Mouse (Mus musculus) midbrain, embryonic 12.5 days (tissue): ENCODE measurements at regions not wholly inside any gene's neighbourhood (a gene's known extent, or its start where the extent isn't known, plus 50 kb on each side); places are given as distances from the start of the nearest gene placed in this dataset.

Experiments used
- ATAC-seq: fragments of 200-750 bp; cut with Nextera tagmentation; 2 replicates; pipeline ENCODE4 v1.8.0; 2017; ENCODE audit warnings: low read depth, moderate TSS enrichment, moderate library complexity; ENCODE audit not compliant: low FRiP score
- H3K27ac ChIP-seq: fragments of 300-500 bp; sonication (generic); replicated peaks from 2 replicates; pipeline ENCODE4 v1.5.1; 2016; ENCODE audit warnings: mild to moderate bottlenecking
- H3K27me3 ChIP-seq: fragments of 300-500 bp; sonication (generic); 2 replicates; pipeline ENCODE4 v1.6.1; 2016; ENCODE audit warnings: mild to moderate bottlenecking
- H3K36me3 ChIP-seq: fragments of 300-500 bp; sonication (generic); 2 replicates; pipeline ENCODE4 v1.6.1; 2016
- H3K4me1 ChIP-seq: fragments of 300-500 bp; sonication (generic); 2 replicates; pipeline ENCODE4 v1.6.1; 2016
- H3K4me2 ChIP-seq: fragments of 300-500 bp; sonication (generic); replicated peaks from 2 replicates; pipeline ENCODE4 v1.6.1; 2016; ENCODE audit warnings: mild to moderate bottlenecking, moderate library complexity
- H3K4me3 ChIP-seq: fragments of 300-500 bp; sonication (generic); 2 replicates; pipeline ENCODE4 v1.5.1; 2016; ENCODE audit warnings: mild to moderate bottlenecking
- H3K9ac ChIP-seq: fragments of 300-500 bp; sonication (generic); replicated peaks from 2 replicates; pipeline ENCODE4 v1.6.1; 2016; ENCODE audit warnings: mild to moderate bottlenecking, moderate library complexity
- H3K9me3 ChIP-seq: fragments of 300-500 bp; sonication (generic); 2 replicates; pipeline ENCODE4 v1.6.1; 2016; ENCODE audit warnings: mild to moderate bottlenecking
- WGBS: fragments of 180-500 bp; shearing (Covaris S2); methylation state at CpG from one replicate; pipeline ENCODE4 v1.1.7; 2016; 5-methylcytosine and 5-hydroxymethylcytosine counted together

DNA sequence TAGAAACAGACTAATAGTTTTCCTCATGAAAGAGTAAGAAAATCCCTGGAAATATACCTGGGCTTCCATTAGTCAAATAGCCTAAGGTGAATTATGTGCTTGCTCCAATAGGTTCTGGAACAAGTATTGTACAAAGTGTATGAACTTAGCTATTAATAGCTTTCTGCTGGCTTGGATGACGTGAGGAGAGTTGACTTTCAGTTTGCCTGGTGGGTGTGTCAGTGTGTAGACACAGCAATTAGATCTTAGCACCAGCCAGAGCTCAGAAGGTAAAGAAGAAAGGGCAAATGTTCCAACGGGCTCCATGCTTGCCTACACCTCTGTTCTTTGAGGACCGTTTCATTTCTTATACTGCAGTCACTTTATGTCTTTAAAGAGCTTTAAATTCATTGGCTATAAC is 654.8 kb upstream of the Mef2c start:
- H3K9ac ChIP-seq, result no peak overlapping the region
- H3K9me3 ChIP-seq, result no peaks in the 10 kb centered on the region
- H3K4me3 ChIP-seq, result no peak overlapping the region
- ATAC-seq, result no peak
- H3K4me2 ChIP-seq, result no peak overlapping the region
- 81% methylated on average over 3 of the region's 3 CpGs for WGBS
- no peaks in the 10 kb centered on the region for H3K27me3 ChIP-seq
- no peak overlapping the region for H3K27ac ChIP-seq
- no peaks in the 10 kb centered on the region for H3K36me3 ChIP-seq
- H3K4me1 ChIP-seq, result no peaks in the 10 kb centered on the region

DNA sequence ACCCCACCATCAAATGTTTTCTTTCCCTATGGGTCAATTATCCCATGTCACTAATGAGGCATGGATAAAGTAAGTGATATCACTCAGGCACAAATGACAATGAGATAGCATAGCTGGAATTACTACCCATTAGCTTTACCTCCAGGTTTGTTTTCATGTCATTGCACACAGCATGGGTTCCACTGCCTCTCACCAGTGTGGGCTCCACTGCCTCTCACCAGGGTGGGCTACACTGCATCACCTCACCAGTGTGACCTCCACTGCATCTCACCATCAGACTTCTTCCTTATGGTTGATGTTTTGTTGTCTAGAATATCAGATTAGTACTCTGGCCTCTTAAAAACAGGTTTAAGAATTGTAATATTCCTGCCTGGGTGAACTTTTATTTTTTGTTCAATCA is 634.0 kb upstream of the Mef2c start:
- Histone ChIP-seq H3K4me2 (no peak overlapping the region), H3K27me3 (no peaks in the 10 kb centered on the region), H3K27ac (no peak overlapping the region), H3K4me3 (no peak overlapping the region), H3K9ac (no peak overlapping the region), H3K9me3 (no peaks in the 10 kb centered on the region), H3K36me3 (no peaks in the 10 kb centered on the region), H3K4me1 (no peaks in the 10 kb centered on the region)
- ATAC-seq, result no peak

DNA sequence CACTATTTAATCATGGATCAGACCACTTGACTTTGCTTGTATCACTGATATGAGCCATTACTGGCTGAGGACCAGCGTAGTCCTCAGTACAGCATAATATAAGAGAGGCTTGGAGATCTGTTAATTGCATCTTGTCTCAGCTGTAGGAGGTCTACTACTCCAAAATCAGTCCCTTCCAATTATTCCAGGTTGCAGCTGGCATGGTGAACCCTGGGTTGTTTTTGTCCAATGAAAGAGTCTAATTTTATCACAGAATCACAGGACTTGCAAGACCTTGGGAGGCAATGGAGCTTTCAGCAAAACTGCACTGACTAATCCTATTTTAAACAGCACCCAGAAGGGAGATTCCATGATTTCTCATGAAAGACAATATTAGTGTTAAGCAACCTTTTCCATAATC is 629.7 kb upstream of the Mef2c start:
- Histone ChIP-seq H3K9ac (no peak overlapping the region), H3K36me3 (no peaks in the 10 kb centered on the region), H3K27me3 (no peaks in the 10 kb centered on the region), H3K4me1 (no peaks in the 10 kb centered on the region), H3K9me3 (no peaks in the 10 kb centered on the region), H3K27ac (no peak overlapping the region), H3K4me3 (no peak overlapping the region), H3K4me2 (no peak overlapping the region)
- WGBS, result 65% methylated on average over 1 of the region's 1 CpGs
- ATAC-seq, result 0 out of 2 replicates have a peak, but pooled peaks have one; percentile 34

DNA sequence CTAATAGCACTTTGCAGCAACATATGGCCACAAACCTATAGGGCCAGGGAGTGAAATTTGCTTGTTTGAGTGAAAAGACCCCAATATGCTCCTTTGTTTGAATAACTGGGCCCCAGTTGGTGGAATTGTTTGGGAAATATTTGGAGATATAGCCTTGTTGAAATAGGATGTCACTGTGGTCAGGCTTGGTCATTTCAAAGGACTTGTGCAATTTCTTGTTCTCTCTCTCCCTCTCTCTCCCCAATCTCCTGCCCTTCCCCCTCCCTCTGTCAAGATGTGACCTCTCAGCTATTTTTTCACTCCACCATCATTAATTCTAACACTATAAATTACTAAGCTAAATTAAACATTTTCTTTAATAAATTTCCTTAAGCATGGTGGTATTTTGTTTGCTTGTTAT is 620.5 kb upstream of the Mef2c start:
- Histone ChIP-seq H3K27ac (no peak overlapping the region), H3K36me3 (no peaks in the 10 kb centered on the region), H3K27me3 (no peaks in the 10 kb centered on the region), H3K4me3 (no peak overlapping the region), H3K4me1 (no peaks in the 10 kb centered on the region), H3K9ac (no peak overlapping the region), H3K4me2 (no peak overlapping the region), H3K9me3 (no peaks in the 10 kb centered on the region)
- no peak for ATAC-seq

DNA sequence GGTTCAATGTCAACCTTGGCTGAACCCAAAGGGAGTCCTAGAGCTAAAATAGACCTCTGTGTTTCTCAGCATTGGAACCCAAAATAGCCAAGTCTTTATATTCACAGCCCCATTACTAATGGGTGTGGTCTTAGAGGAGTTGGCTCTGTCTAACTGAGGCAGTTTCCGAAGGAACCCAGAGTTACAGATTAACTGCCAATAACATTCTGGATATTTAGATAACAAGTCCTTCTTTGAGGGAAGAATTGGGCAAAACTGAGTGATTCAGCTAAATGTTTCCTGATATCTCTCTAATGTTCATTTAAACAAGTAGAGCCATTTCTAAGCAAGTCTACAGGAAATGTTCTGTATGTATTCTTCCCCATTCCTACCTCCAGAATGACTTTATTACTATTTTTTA is 615.1 kb upstream of the Mef2c start:
- WGBS, result 85% methylated on average over 1 of the region's 1 CpGs
- Histone ChIP-seq H3K4me2 (no peak overlapping the region), H3K9me3 (no peaks in the 10 kb centered on the region), H3K27ac (no peak overlapping the region), H3K4me3 (no peak overlapping the region), H3K36me3 (no peaks in the 10 kb centered on the region), H3K27me3 (no peaks in the 10 kb centered on the region), H3K9ac (no peak overlapping the region), H3K4me1 (no peaks in the 10 kb centered on the region)
- no peak for ATAC-seq

DNA sequence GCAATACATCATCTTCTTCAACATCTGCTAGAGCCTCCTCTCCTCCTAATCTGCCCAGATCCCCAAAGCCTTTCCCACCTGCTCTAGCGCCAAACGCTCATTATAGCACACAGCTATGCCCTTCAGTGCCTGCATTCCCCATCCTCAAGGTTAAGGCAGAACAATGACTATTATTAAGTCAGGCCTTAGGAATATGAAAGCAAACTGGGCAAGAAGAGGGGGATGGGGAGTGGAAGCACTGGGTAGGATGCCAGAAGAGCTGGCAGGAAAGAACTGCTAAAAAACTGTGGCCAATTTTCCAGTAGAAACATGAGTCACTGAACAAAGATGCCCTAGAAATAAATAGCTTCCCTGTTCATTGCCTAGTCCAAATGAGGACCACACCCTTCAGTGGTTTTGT is 611.1 kb upstream of the Mef2c start:
- 68% methylated on average over 2 of the region's 2 CpGs for WGBS
- Histone ChIP-seq H3K9ac (no peak overlapping the region), H3K4me2 (no peak overlapping the region), H3K36me3 (no peaks in the 10 kb centered on the region), H3K27ac (no peak overlapping the region), H3K9me3 (no peaks in the 10 kb centered on the region), H3K27me3 (no peaks in the 10 kb centered on the region), H3K4me1 (no peaks in the 10 kb centered on the region), H3K4me3 (no peak overlapping the region)
- no peak for ATAC-seq

DNA sequence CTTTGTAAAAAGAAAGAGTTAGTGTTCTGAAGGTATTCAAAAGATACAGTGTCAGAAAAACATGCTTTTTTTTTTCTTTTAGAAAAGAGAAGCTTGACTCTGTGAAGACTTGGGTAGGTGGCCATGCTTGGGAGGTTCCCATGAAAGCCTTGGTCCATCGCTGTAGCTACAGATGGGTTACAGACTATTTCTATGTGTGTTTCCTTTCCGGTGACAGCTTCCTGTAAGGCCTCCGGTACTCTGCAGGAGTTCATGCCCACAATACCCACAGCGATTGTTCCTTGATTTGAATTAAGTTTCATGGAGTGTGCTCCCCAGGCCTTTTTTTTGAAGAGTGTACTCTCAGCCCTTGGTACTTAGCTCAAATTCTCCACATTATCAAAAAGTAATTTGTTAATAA is 604.1 kb upstream of the Mef2c start:
- H3K27me3 ChIP-seq, result no peaks in the 10 kb centered on the region
- no peak overlapping the region for H3K4me2 ChIP-seq
- H3K36me3 ChIP-seq, result no peaks in the 10 kb centered on the region
- H3K4me3 ChIP-seq, result no peak overlapping the region
- no peak overlapping the region for H3K9ac ChIP-seq
- no peaks in the 10 kb centered on the region for H3K9me3 ChIP-seq
- peaks cover 3% of the 10 kb centered on the region; the same call in 1 of the 2 replicates for H3K4me1 ChIP-seq
- 67% methylated on average over 4 of the region's 4 CpGs for WGBS
- H3K27ac ChIP-seq, result no peak overlapping the region
- no peak for ATAC-seq

DNA sequence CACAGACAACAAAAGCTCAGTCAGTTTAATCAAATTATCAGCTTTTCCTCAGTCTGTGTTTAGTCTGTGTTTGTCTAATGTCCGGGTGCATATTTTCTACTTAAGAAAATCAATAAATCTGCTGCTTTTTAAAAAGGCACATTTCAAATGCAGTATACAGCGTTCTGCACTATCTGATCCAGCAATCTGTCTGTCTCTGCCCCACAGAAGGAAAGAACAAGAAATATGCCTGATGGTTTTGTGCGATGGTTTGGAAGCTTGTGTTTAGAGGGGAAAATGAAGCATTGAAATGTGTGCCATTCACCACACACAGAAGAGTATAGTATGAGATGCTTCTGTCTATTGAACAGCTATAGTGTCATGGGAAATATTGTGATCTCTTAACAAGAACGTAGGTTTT is 601.7 kb upstream of the Mef2c start:
- WGBS, result 66% methylated on average over 4 of the region's 4 CpGs

DNA sequence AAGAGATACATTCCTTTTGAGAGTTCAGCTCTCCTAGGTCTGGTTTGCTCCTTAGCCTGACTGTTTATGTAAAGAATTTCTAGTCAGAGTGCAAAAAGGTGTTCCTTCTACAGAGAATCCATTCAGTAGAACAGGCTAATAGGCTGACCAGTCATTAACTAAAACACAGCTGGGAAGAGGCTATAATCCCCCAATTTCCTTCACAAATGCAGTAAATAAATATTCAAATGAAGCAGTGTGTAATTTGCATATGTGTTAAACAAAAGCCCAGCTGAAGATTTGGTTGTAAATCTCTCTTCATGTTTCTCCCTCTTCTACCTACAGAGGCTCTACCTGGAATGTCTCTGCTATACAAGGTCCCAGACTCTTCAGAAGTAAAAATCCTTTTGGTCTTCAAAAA is 600.2 kb upstream of the Mef2c start:
- H3K27me3 ChIP-seq, result no peaks in the 10 kb centered on the region

More for the DNA sequence above, 601.7 kb upstream of the Mef2c start:
- Histone ChIP-seq H3K4me2 (no peak overlapping the region), H3K27me3 (no peaks in the 10 kb centered on the region), H3K4me3 (no peak overlapping the region), H3K9me3 (no peaks in the 10 kb centered on the region), H3K27ac (no peak overlapping the region), H3K4me1 (peaks cover 3% of the 10 kb centered on the region; the same call in 1 of the 2 replicates), H3K9ac (no peak overlapping the region), H3K36me3 (no peaks in the 10 kb centered on the region)
- ATAC-seq, result no peak

DNA sequence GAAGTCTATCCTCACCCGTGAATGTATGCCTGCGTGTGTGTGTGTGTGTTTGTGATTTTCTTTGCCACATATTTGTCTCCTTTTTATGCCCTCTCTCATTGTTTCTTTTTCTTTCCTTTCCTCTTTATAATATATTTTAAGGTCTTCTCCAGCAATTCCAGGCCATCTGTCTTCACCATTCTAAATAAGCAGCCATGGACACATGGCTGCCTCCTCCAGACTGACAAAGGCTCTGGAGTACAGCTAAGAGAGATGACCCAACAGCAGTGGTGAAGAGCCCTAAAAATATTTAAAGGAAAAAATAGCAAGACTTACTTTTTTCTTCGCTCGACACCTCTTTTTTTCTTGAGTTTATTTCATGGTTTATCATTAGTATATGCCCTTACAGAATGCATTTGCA is 596.1 kb upstream of the Mef2c start:
- Histone ChIP-seq H3K9ac (no peak overlapping the region), H3K27ac (no peak overlapping the region), H3K9me3 (no peaks in the 10 kb centered on the region), H3K36me3 (no peaks in the 10 kb centered on the region), H3K4me2 (no peak overlapping the region), H3K4me3 (no peak overlapping the region), H3K4me1 (peaks cover 3% of the 10 kb centered on the region; the same call in 1 of the 2 replicates), H3K27me3 (no peaks in the 10 kb centered on the region)
- ATAC-seq, result no peak
- WGBS, result 88% methylated on average over 4 of the region's 4 CpGs

More for the DNA sequence above, 600.2 kb upstream of the Mef2c start:
- Histone ChIP-seq H3K9me3 (no peaks in the 10 kb centered on the region), H3K36me3 (no peaks in the 10 kb centered on the region), H3K4me1 (peaks cover 3% of the 10 kb centered on the region; the same call in 1 of the 2 replicates), H3K4me3 (no peak overlapping the region), H3K27ac (no peak overlapping the region), H3K9ac (no peak overlapping the region), H3K4me2 (no peak overlapping the region)
- ATAC-seq, result no peak

DNA sequence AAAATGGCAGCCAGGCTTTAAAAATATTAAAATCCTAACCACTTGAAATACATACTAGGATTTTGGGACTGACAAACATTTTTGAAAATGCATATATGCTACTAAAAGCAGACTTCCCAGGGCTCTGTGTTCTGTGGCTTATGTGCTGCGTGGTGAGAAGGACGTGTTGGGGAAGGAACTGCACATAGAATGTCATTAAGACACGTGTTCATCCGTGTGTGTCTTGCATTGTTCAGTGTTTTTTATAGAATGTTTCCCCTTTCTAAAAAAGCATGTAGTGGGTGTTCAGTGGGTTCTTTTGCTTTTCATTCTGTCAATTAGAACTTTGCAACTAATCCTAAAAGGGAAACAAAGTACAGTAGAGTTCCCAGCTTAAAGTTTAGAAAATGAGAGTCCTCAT is 594.7 kb upstream of the Mef2c start:
- H3K36me3 ChIP-seq, result no peaks in the 10 kb centered on the region
- H3K4me1 ChIP-seq, result no peaks in the 10 kb centered on the region
- H3K4me2 ChIP-seq, result no peak overlapping the region
- no peak overlapping the region for H3K27ac ChIP-seq
- ATAC-seq, result no peak
- WGBS, result 88% methylated on average over 4 of the region's 4 CpGs
- no peaks in the 10 kb centered on the region for H3K27me3 ChIP-seq
- no peak overlapping the region for H3K9ac ChIP-seq
- H3K9me3 ChIP-seq, result no peaks in the 10 kb centered on the region
- H3K4me3 ChIP-seq, result no peak overlapping the region

DNA sequence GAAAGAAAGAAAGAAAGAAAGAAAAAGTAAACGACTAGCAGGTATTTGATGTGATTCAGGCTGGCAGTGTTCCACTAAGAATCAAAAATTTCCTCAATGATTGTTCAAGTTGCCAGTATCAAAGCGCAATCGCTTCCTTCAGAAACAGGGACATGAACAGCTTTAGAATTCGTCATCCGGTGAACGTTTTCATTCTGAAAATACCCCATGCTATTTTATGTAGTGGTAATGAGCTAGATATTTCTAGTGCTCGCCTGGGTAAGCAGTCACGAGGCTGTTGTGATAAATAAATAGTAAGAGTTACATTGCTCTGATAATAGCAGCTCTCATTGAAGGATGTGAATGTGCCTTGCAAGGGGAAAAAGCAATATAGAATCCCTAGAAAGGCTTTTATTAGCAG is 591.0 kb upstream of the Mef2c start:
- Histone ChIP-seq H3K4me2 (no peak overlapping the region), H3K4me3 (no peak overlapping the region), H3K27ac (no peak overlapping the region), H3K36me3 (no peaks in the 10 kb centered on the region), H3K27me3 (no peaks in the 10 kb centered on the region), H3K9me3 (no peaks in the 10 kb centered on the region), H3K4me1 (no peaks in the 10 kb centered on the region), H3K9ac (no peak overlapping the region)
- no peak for ATAC-seq
- WGBS, result 83% methylated on average over 8 of the region's 8 CpGs

DNA sequence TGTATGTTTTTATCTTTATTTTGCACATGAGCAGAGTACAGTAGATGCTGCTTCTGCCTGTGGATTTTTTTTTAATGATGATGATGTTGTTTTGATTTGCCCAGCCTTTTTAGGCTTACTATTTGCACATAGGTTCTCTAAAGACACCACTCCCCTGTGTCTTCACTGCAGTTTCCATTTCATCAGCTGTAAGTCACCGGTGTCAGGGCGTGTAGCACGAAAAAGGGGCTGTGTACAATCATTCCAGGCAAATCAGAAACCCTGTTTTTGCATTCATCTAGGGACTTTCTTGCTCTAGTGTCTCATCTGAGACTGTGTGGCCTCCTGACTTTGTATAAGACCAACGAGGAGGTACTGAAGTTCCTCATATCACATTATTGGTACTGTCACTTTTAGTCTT is 588.6 kb upstream of the Mef2c start:
- Histone ChIP-seq H3K4me1 (no peaks in the 10 kb centered on the region), H3K9ac (no peak overlapping the region), H3K4me3 (no peak overlapping the region), H3K27me3 (no peaks in the 10 kb centered on the region), H3K27ac (no peak overlapping the region), H3K9me3 (no peaks in the 10 kb centered on the region), H3K36me3 (no peaks in the 10 kb centered on the region), H3K4me2 (no peak overlapping the region)
- ATAC-seq, result no peak
- 92% methylated on average over 4 of the region's 4 CpGs for WGBS
